Mouse (Mus musculus): Measurements from ENCODE around the gene Adam26b. TPM values are rescaled to one million over a fixed set of nuclear protein-coding genes. Genes with fewer than 3 reads are reported as not detected.
"Not testable (repeated sequence)": the region's sequence is repeated elsewhere in the genome, so short reads cannot be mapped to it uniquely, and the experiment has no call there.

The Adam26b gene
- polyA plus RNA-seq (2012; rRNA removed), result not detected in 2 replicates

DNA sequence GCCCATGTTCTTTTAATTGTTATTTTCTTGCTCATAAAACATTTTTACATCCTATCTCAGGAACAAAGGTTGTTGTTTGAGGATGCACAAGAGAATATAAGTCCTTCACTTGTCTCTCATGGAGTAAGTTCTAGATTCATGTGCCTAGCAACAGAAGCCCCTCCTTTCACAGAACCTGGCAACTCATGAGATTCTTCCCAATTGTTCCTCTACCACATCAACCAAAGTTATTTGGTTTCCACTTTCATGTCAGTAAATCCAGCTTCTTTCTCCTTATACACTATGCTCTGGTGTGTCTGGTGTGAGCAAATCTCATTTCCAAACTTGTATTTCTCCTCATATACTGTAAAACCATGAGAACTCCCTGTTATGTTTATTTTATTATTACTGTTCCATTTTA is at the start of gene Adam26b:
Adam26b (minus strand) TSS at position 101 of the 400 bp plus-strand sequence.
- H3K4me3 ChIP-seq (ENCODE audit: insufficient read depth, low read length); H3K27ac ChIP-seq (ENCODE audit: insufficient read depth, low read length); H3K4me1 ChIP-seq (ENCODE audit: control insufficient read depth, insufficient read depth, low read length): not testable (repeated sequence)

DNA sequence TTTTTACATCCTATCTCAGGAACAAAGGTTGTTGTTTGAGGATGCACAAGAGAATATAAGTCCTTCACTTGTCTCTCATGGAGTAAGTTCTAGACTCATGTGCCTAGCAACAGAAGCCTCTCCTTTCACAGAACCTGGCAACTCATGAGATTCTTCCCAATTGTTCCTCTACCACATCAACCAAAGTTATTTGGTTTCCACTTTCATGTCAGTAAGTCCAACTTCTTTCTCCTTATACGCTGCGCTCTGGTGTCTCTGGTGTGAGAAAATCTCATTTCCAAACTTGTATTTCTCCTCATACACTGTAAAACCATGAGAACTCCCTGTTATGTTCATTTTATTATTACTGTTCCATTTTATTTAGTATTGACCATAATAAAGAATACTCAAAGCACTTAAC is 48.7 kb upstream of the Adam26b start, which contains the start of gene Adam26a:
Adam26a (minus strand) TSS at position 101 of the 400 bp plus-strand sequence.
- not testable (repeated sequence) for H3K4me3 ChIP-seq (ENCODE audit: insufficient read depth, low read length); H3K4me1 ChIP-seq (ENCODE audit: control insufficient read depth, insufficient read depth, low read length); H3K27ac ChIP-seq (ENCODE audit: insufficient read depth, low read length)

Other genes starting within 250 kb of the Adam26b start
- gene Zfp42, start 221.1 kb downstream of the Adam26b start, polyA plus RNA-seq (2012; rRNA removed), result not detected in 2 replicates
- not detected in 2 replicates for gene Adam26a, start 48.6 kb upstream of the Adam26b start, polyA plus RNA-seq (2012; rRNA removed)
- gene Gm5346, start 99.2 kb upstream of the Adam26b start, polyA plus RNA-seq (2012; rRNA removed), result not detected in 2 replicates
- gene Adam34, start 181.9 kb upstream of the Adam26b start, polyA plus RNA-seq (2012; rRNA removed), result not detected in 2 replicates

Data from cortical plate, adult 2 months (tissue).